Mouse (Mus musculus) heart, embryonic 12.5 days (tissue): ENCODE results near the gene Gcnt4. TPM values are rescaled to one million over a fixed set of nuclear protein-coding genes. Genes with fewer than 3 reads are reported as not detected.

Experiments
- ATAC-seq: fragments of 200-750 bp; cut with Nextera tagmentation; 2 replicates; pipeline ENCODE4 v1.8.0; 2017; ENCODE audit warnings: moderate TSS enrichment, moderate library complexity; ENCODE audit not compliant: insufficient number of reproducible peaks, low FRiP score
- H3K27ac ChIP-seq: fragments of 300-500 bp; sonication (generic); 2 replicates; pipeline ENCODE4 v1.5.1; 2016; ENCODE audit warnings: mild to moderate bottlenecking, moderate library complexity; ENCODE audit not compliant: poor library complexity, severe bottlenecking
- H3K27me3 ChIP-seq: fragments of 300-500 bp; sonication (generic); replicated peaks from 2 replicates; pipeline ENCODE4 v1.6.1; 2016; ENCODE audit warnings: mild to moderate bottlenecking, moderate library complexity
- H3K36me3 ChIP-seq: fragments of 300-500 bp; sonication (generic); 2 replicates; pipeline ENCODE4 v1.6.1; 2016; ENCODE audit warnings: mild to moderate bottlenecking, moderate library complexity
- H3K4me1 ChIP-seq: fragments of 300-500 bp; sonication (generic); replicated peaks from 2 replicates; pipeline ENCODE4 v1.6.1; 2016; ENCODE audit warnings: mild to moderate bottlenecking
- H3K4me2 ChIP-seq: fragments of 300-500 bp; sonication (generic); 2 replicates; pipeline ENCODE4 v1.6.1; 2016; ENCODE audit warnings: mild to moderate bottlenecking, moderate library complexity
- H3K4me3 ChIP-seq: fragments of 300-500 bp; sonication (generic); 2 replicates; pipeline ENCODE4 v1.5.1; 2016; ENCODE audit warnings: mild to moderate bottlenecking
- H3K9ac ChIP-seq: fragments of 300-500 bp; sonication (generic); 2 replicates; pipeline ENCODE4 v1.6.1; 2016; ENCODE audit warnings: mild to moderate bottlenecking, moderate library complexity
- H3K9me3 ChIP-seq: fragments of 300-500 bp; sonication (generic); replicated peaks from 2 replicates; pipeline ENCODE4 v1.6.1; 2016; ENCODE audit warnings: mild to moderate bottlenecking, moderate library complexity
- WGBS: fragments of 180-500 bp; shearing (Covaris S2); methylation state at CpG from one replicate; pipeline ENCODE4 v1.1.7; 2016; 5-methylcytosine and 5-hydroxymethylcytosine counted together
- polyA plus RNA-seq: library from polyadenylated mRNA; unstranded; fragments of >200 nt; fragmentation: Nextera tagmentation; extraction: Ambion mirVana; gene quantifications from 2 replicates; pipeline ENCODE4 v1.2.1, GENCODE M21; 2016

Gene Gcnt4
- polyA plus RNA-seq, 1 experiment from 2014 or later, result 0.95 TPM

DNA sequence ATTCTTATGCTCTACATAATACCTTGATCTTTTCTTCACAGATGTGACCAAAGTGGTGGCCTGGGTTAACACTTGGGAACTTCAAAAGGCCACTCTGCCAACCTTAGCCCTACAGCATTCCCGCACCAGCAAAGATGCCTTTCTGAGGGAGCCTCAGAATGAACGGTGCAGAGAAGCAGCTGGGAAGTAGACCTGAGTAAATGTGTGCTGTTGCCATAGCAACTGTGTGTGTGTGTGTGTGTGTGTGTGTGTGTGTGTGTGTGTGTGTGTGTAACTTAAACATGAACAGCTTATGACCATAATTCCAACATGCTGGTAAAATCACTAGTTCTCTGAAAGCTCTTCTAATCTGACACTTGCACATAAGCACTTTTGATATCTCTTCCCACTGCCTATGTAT lies 27.4 kb downstream of the Gcnt4 start:
- 58% methylated on average over 2 of the region's 2 CpGs for WGBS
- Histone ChIP-seq H3K4me3 (no peak overlapping the region), H3K4me2 (no peak overlapping the region), H3K36me3 (no peaks in the 10 kb centered on the region), H3K27me3 (no peaks in the 10 kb centered on the region), H3K9me3 (0 out of 2 replicates have a peak, but pooled peaks cover 5% of the 10 kb centered on the region), H3K27ac (no peak overlapping the region), H3K4me1 (no peaks in the 10 kb centered on the region), H3K9ac (no peak overlapping the region)
- no peak for ATAC-seq

DNA sequence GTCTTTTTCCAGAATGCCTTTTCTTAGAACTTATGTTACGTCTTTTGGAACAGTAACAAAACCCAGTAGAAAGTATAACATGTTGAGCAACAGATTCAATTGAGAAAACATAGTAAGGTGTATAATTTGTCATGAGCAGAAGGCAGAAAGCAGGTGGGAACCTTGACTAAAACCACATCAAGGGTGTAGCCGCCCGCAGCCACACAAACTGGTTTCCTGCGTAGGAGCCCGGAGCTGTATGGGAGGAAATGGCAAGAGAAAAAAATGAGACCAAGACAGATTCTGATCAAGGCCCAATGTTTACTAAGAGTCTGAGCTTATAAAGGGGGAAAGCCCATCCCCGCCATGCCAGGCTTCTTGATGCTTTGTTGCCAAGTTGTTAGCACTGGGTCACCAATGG lies 32.0 kb downstream of the Gcnt4 start:
- H3K4me2 ChIP-seq, result no peak overlapping the region
- H3K27me3 ChIP-seq, result no peaks in the 10 kb centered on the region
- WGBS, result 82% methylated on average over 6 of the region's 6 CpGs
- no peak overlapping the region for H3K27ac ChIP-seq
- no peaks in the 10 kb centered on the region for H3K36me3 ChIP-seq
- H3K4me3 ChIP-seq, result no peak overlapping the region
- H3K4me1 ChIP-seq, result no peaks in the 10 kb centered on the region
- no peak for ATAC-seq
- no peak overlapping the region for H3K9ac ChIP-seq
- no peaks in the 10 kb centered on the region for H3K9me3 ChIP-seq

GRCm38 (mm10) chr13:96960019-96960418 lies 35.5 kb downstream of the Gcnt4 start:
- H3K9me3 ChIP-seq, result no peaks in the 10 kb centered on the region
- H3K9ac ChIP-seq, result no peak overlapping the region
- 85% methylated on average over 1 of the region's 1 CpGs for WGBS
- no peak for ATAC-seq
- H3K27me3 ChIP-seq, result no peaks in the 10 kb centered on the region
- H3K4me2 ChIP-seq, result no peak overlapping the region
- no peak overlapping the region for H3K27ac ChIP-seq
- no peak overlapping the region for H3K4me3 ChIP-seq
- H3K4me1 ChIP-seq, result no peaks in the 10 kb centered on the region
- no peaks in the 10 kb centered on the region for H3K36me3 ChIP-seq

DNA sequence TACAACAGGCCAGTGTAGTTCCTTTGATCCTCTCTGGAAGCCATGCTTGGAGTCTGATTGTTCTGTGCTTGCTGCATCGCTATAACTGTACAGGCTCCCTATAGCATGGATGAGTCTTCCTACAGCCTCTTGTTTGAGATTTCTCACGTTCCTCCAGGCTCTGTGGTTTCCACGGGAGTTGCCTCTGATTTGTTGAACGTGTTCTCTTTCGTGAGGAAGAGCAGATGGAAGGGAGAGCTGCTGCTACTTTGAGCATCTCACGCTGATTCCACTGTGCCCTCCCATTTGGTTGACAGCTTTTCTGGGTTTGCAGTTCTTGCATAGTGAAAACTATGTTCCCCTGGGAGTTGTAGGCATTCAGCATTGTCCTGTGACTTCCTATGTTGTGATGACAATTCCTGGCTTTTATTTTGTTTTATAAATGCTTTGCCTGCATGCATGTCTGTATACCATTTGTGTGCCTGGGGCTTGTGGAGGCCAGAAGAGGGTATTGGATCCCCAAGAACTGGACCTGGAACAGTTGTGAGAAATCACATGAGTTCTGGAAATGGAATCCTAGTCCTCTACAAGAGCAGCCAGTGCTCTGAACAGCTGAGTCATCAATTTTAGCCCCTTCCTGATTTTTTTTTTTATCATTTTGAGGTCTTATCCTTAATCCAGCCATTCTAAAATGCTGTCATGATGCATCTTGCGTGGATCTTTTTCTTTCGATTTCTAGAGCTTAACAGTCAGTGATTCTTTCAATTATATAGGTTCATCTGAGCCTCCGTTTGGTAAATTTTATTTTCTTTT lies 37.1 kb downstream of the Gcnt4 start:
- no peaks in the 10 kb centered on the region for H3K9me3 ChIP-seq
- H3K4me2 ChIP-seq, result no peak overlapping the region
- no peaks in the 10 kb centered on the region for H3K4me1 ChIP-seq
- ATAC-seq, result no peak
- no peak overlapping the region for H3K27ac ChIP-seq
- H3K36me3 ChIP-seq, result no peaks in the 10 kb centered on the region
- WGBS, result 72% methylated on average over 9 of the region's 9 CpGs
- no peak overlapping the region for H3K4me3 ChIP-seq
- no peaks in the 10 kb centered on the region for H3K27me3 ChIP-seq
- H3K9ac ChIP-seq, result no peak overlapping the region

- peaks cover under 1% of the 10 kb centered on the region; the same call in 1 of the 2 replicates for H3K9me3 ChIP-seq
- no peak overlapping the region for H3K27ac ChIP-seq
- H3K36me3 ChIP-seq, result no peaks in the 10 kb centered on the region
- 86% methylated on average over 5 of the region's 5 CpGs for WGBS
- no peak overlapping the region for H3K4me2 ChIP-seq
- no peaks in the 10 kb centered on the region for H3K4me1 ChIP-seq
- no peak overlapping the region for H3K4me3 ChIP-seq
- ATAC-seq, result no peak
- no peaks in the 10 kb centered on the region for H3K27me3 ChIP-seq
- no peak overlapping the region for H3K9ac ChIP-seq
Observed at GRCm38 (mm10) chr13:96962801-96963200, 38.3 kb downstream of the Gcnt4 start.

GRCm38 (mm10) chr13:96964981-96965380 lies 40.5 kb downstream of the Gcnt4 start:
- Histone ChIP-seq H3K36me3 (no peaks in the 10 kb centered on the region), H3K4me3 (no peak overlapping the region), H3K27me3 (no peaks in the 10 kb centered on the region), H3K9ac (no peak overlapping the region), H3K4me2 (no peak overlapping the region), H3K9me3 (peaks cover 3% of the 10 kb centered on the region; the same call in 1 of the 2 replicates), H3K27ac (no peak overlapping the region), H3K4me1 (no peaks in the 10 kb centered on the region)
- no peak for ATAC-seq
- WGBS, result 78% methylated on average over 7 of the region's 7 CpGs

DNA sequence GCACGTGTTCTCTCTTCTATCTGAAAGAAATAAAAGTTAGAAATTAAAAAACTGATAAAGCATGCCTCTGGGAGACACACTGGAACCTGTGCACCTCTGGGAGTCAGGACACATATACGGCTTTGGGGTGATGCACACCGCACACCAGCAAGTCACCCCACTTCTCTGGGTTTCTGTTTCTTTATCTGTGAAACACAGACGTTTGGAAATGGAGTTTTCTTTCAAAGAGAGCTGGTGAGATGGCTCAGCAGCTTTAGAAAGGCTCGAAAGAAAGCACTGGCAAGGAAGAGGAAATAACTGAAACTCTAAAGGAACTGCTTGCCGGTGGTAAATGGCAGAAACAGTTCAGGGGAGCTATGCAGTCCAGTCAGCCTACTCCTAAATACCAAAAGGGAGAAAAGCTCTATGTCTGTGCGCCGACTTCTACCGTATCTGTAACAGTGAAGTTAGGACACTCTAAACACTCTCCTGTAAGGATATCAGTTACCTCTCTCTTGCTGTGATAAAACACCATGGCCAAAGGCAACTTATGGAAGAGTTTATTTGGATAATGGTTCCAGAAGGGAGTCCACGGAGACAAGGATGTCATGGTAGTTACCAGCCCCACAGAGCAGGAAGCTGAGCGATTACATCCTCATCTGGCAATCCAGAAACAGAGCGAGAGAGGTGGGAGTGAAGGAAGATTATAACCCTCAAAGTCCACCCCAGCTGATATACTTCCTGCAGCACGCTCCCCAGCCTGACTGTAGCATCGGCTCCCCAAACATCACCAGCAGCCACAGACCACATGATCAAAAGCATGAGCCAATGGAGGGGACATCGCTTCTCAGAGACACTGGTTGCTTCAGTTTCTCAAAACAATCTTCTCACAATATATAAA lies 42.0 kb downstream of the Gcnt4 start:
- Histone ChIP-seq H3K4me3 (no peak overlapping the region), H3K36me3 (no peaks in the 10 kb centered on the region), H3K9me3 (peaks cover 3% of the 10 kb centered on the region; the same call in 1 of the 2 replicates), H3K4me1 (peaks cover 4% of the 10 kb centered on the region), H3K4me2 (no peak overlapping the region), H3K9ac (no peak overlapping the region), H3K27me3 (no peaks in the 10 kb centered on the region), H3K27ac (no peak overlapping the region)
- no peak for ATAC-seq
- WGBS, result 69% methylated on average over 15 of the region's 15 CpGs

DNA sequence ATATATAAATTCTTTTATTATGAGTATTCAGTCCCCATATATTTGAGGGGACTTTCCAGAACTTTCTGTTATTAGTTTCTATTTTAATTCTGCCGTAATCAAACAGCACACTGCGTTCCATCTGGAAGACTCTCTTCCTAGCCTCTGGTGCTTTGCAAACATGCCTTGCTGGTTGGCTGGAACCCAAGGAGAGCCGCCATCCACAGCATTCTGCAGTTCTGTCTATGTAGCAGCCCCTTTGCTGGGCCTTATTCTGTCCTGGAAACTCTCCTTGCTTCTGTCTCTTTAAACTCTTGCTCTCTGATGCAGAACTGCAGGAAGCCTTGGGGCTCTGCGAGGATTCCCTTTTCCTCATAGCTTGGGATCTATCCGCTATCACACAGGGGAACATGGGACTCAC lies 42.6 kb downstream of the Gcnt4 start:
- H3K4me2 ChIP-seq, result no peak overlapping the region
- peaks cover 3% of the 10 kb centered on the region; the same call in 1 of the 2 replicates for H3K9me3 ChIP-seq
- no peaks in the 10 kb centered on the region for H3K27me3 ChIP-seq
- no peak overlapping the region for H3K9ac ChIP-seq
- H3K4me3 ChIP-seq, result no peak overlapping the region
- WGBS, result 83% methylated on average over 5 of the region's 5 CpGs
- H3K4me1 ChIP-seq, result peaks cover 10% of the 10 kb centered on the region
- ATAC-seq, result no peak
- H3K36me3 ChIP-seq, result no peaks in the 10 kb centered on the region
- no peak overlapping the region for H3K27ac ChIP-seq

DNA sequence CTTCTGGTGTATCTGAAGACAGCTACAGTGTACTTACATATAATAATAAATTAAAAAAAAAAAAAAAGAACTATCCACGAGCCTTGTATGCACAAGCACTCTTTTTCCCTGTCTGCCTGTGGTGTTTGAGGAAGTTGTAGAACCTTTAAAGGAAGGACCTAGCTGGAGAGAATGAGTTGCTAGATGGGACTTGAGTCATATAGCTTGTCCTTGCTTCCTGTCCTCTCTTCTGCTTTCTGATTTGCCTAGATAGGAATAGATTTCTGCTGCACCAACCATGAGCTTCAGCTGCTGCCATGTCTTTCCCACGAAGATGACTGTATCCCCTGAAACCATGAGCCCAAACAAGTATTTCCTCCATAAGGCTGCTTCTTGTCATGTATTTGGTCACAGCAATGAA lies 43.3 kb downstream of the Gcnt4 start:
- ATAC-seq, result no peak
- Histone ChIP-seq H3K9me3 (peaks cover 3% of the 10 kb centered on the region; the same call in 1 of the 2 replicates), H3K27ac (no peak overlapping the region), H3K36me3 (no peaks in the 10 kb centered on the region), H3K27me3 (no peaks in the 10 kb centered on the region), H3K4me1 (peaks cover 14% of the 10 kb centered on the region), H3K9ac (no peak overlapping the region), H3K4me3 (no peak overlapping the region), H3K4me2 (no peak overlapping the region)
- WGBS, result 74% methylated on average over 2 of the region's 2 CpGs

DNA sequence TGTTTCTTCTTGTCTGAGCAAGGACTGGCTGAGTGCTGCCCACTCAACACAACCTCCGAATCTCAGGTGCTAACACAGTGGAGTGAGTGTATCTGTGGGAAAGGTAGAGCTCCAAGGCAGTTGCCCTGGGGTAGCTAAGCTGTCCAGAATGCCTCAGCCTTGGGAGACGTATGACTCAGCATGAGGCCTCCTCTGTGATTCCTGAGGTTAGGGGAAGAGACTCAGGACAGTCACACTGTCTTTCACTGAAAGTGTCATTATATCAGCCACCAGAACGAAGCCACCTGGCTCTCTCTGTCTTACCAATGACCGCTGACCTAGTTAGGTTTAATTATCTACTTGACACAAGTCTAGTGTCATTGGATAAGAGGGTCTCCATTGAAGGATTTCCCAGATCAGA lies 46.6 kb downstream of the Gcnt4 start:
- Histone ChIP-seq H3K27me3 (no peaks in the 10 kb centered on the region), H3K36me3 (no peaks in the 10 kb centered on the region), H3K4me3 (no peak overlapping the region), H3K4me2 (no peak overlapping the region), H3K4me1 (peaks cover 14% of the 10 kb centered on the region), H3K9me3 (peaks cover 3% of the 10 kb centered on the region; the same call in 1 of the 2 replicates), H3K9ac (no peak overlapping the region), H3K27ac (no peak overlapping the region)
- ATAC-seq, result no peak
- 82% methylated on average over 4 of the region's 4 CpGs for WGBS

GRCm38 (mm10) chr13:96971861-96972282 lies 47.4 kb downstream of the Gcnt4 start:
- peak; percentile 83 for ATAC-seq
- no peak overlapping the region for H3K27ac ChIP-seq
- 17% methylated on average over 9 of the region's 9 CpGs for WGBS

More at GRCm38 (mm10) chr13:96971861-96972282, 47.4 kb downstream of the Gcnt4 start:
- Histone ChIP-seq H3K9ac (no peak overlapping the region), H3K4me1 (peaks cover 14% of the 10 kb centered on the region), H3K27me3 (no peaks in the 10 kb centered on the region), H3K4me2 (peak overlapping the region; percentile 52), H3K4me3 (no peak overlapping the region), H3K9me3 (peaks cover 3% of the 10 kb centered on the region; the same call in 1 of the 2 replicates), H3K36me3 (no peaks in the 10 kb centered on the region)
